Mouse (Mus musculus) adrenal gland, postnatal 14 days (tissue): ENCODE data around the gene Prmt1. TPM values are rescaled to one million over a fixed set of nuclear protein-coding genes. Genes with fewer than 3 reads are reported as not detected.

Experiments
- DNase-seq: peaks from one replicate; pipeline ENCODE4 v3.0.0; 2021; ENCODE audit warnings: mixed read lengths
- total RNA-seq: library from RNA; stranded (reverse); gene quantifications from 2 replicates; pipeline ENCODE4 v1.2.3, GENCODE M21; 2021

Gene Prmt1
- total RNA-seq, 1 experiment from 2014 or later: 224 TPM

DNA sequence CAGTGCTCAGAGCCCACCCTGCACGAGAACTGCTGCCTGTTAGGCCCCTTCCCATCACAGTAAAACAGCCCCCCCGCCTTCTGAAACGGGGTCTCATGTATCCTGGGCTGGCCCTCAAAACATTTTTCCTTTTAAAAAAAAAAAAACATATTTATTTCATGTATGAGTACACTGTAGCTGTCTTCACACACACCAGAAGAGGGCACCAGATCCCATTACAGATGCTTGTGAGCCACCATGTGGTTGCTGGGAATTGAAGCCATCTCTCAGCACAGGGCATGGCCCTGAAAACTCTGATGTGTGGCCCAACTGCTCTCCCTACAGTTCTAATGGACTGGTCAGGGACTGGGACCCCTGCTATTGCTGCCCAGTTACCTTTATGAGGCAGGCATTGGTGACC, 8.1 kb downstream of the Prmt1 start:
- DNase-seq: no peak

DNA sequence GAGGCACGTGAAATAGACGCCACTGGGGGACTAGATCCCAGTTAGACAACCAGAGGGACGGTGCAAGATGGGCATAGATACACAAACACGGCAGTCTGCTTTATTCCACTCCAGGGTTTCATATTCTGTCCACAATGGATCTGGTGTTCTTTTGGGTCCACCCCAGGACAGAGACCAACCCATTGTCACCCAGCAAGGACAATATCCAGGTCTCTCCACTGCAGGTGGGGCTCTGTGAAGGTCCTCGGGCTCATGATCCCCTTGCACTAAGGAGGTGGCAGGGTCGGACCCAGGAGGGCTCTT, 11.3 kb downstream of the Prmt1 start:
- DNase-seq: no peak

DNA sequence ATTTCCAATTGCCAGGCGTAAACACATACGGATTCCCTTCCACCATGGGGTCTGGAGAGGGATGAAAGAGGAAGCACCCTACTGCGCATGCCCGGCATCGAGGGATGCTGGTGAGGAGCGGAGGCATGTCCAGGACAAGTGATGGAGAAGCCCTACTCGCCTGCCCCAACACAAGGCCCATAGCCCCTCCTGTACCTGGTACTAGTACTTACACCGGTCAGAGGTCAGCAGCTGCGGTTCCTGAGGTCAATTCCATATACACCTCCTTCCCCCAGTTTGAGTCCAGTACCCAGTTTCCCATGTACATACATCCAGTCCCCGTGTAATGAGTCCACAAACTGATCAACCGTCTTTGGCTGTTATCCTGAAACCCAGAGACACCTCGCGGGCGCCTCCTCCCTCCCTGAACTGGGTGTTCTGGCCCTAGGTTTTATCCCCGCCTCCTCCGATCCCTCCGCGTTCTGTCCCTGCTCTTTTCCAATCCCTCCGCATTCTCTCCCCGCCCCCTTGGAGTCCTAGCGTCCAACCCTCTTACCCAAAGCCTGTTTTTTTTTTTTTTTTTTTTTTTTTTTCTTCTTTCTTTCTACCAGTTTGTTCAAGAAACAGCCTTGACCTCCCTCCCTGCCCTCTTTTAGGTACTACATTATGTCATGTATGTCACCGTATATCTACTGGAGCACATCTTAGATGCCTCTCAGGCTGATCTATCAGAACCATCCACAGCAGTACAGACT, 11.8 kb downstream of the Prmt1 start, which contains the start of gene Cpt1c:
Cpt1c (minus strand) TSS at position 469 of the 734 bp plus-strand sequence.
- peak; percentile 91 for DNase-seq

DNA sequence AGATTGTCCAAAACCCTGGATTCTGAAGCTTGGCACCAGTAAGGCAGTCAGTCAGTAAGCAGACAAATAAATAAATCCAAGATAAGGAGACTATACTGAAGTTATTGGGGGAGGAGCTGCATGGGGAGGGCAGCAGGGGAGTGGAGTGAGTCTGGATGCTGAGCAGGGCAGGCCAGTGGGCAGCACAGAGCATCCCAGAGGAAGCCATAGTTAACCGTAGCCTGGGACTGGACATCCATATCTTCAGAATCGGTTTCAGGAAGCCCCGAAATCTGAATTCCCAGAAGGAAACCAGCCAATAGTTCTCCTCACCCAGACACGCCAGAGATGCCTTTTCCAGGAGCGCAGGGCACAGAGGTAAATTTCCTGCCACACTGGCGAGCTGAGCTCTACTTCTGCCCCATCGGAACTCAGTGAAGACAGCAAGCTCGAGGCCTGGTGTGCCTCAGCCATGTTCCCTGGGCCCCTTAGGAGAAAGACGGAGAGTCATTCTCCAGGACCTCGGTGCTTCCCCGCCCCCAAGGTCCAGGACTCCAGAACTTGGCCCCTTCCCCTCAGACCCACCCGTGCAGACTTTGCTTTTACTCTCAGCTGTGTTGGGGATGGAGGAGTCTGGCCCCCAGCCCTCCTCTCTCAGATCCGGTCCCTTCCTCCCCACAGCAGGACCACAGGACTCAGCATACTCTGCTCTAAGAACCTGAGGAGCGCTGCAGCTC, 12.8 kb downstream of the Prmt1 start:
- no peak for DNase-seq

DNA sequence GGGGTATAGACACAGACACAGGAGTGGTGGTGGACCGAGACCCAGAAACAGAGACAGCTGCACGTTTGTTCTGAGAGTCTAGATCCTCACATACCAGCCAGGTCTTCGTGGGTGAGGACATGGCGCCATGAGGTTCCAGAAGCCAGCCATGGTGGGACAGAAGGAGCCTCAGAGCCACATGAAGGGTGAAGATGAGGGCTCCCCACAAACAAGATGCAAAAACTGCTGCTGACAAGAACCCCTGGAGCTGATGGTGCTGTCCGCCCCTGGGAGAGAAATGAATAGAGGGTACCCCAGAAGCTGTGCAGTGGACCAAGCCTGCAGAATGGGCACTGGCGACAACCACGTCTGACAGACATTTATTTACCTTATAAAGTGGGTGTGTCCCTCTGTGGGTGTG, 15.2 kb downstream of the Prmt1 start:
- DNase-seq: no peak

DNA sequence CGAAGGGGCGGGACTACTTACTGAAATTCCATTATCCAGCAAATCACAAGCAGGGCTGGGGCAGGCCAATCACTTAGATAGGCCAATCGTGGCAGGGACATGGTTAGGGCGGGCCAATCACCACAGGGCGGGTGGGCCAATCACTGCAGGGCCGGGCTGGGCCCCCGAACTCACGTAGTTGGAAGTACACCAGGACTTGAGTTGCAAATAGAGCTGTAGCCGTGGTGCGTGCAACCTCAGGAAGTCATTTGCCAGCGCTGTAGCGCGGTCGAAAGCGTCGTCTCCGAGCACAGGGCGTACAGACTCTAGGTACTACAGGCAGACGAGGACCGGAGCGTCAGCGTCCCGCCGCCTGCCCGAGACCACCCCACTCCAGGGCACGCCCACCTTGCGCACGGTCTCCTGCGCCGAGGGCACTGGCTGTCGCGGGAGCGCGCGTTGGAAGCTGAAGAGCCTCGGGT, 16.1 kb downstream of the Prmt1 start:
- DNase-seq: peak; percentile 93

DNA sequence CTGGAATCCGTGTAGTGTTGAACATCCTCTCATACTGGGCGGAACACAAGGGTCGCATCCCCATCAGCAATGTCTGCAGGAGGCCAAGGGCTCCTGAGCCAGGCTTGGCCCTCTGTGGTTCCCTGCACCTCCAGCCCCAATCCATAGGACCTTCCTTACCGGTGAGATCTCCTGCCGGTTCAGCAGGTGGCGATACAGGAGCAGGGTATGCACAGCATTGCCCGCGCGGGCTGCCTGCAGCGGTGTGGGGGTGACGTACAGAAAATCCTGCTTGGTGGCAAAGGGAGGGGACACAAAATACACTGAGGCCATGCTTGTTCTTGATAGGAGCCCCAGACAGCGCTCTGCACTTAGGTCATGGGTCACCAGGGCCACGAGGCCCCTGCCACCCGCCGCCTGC, 19.7 kb downstream of the Prmt1 start:
- DNase-seq: no peak

DNA sequence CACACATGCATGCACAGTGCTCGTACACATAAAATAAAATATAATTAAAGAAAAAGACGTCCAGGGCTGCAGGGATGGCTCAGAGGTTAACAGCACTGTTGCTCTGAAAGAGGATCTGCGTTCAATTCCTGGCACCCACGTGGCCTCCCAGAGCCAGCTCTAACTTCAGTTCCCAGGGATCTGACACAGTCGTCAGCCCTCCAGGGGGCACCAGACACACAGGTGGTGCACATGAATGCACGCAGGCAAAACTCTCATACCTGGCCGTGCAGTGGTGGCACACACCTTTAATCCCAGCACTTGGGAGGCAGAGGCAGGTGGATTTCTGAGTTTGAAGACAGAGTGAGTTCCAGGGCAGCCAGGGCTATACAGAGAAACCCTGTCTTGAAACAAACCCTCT, 20.4 kb downstream of the Prmt1 start:
- DNase-seq: no peak

DNA sequence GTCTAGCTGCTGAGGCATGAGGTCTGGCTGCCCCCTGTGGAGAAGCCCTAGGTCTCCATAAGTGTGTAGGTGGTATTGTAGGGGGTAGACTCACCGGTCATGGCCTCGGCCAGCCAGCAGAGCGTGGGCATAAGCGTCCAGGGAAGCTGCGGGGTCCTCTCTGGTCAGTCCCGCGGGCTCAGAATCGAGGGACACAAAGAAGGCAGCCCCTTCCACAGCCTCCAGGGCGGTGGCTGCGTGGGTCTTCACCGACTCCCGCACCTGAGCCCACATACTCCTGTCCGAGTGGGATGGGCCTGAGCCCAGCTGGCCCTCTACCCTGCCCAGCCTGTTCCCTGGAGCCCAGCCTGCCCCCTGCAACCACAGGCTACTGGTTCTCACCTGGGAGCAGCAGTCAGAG, 21.4 kb downstream of the Prmt1 start:
- no peak for DNase-seq

DNA sequence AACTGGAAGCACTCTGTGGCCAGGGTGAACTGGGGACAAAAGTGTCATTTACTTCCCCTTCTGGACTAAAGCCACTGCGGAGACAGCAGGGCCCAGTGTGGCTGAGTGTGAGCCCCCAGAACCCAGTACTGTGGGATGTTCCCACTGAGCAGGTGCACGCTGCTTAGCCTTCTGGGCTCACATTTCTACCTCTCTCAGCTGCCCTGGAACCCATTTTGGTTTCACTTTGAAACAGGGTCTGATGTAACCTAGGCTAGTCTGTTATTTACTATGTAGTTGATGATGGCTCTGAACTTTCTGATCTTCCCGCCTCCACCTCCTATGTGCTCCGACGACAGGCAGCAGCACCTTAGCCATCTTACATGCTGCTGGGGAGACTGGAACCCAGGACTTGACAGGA, 23.5 kb downstream of the Prmt1 start:
- DNase-seq: no peak

DNA sequence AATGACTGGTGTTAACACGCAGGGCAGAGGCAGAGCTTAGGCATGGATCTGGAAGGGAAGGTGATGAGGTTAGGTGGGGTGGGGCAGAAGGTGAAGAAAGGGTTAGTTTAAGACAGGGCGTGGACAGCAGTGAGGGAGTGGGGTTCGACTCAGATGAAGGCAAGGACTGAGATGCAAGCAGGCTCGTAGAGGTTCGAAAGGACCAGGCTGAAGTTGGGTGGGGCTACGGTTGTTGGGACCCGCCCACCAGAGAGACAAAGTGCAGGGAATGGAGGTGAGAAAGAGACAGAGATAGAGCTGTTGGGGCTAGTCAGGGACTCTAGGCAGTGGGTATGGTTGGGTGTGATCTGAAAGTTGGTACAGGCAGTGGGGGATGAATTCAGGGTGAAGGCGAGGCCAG, 24.0 kb downstream of the Prmt1 start:
- DNase-seq: no peak

DNA sequence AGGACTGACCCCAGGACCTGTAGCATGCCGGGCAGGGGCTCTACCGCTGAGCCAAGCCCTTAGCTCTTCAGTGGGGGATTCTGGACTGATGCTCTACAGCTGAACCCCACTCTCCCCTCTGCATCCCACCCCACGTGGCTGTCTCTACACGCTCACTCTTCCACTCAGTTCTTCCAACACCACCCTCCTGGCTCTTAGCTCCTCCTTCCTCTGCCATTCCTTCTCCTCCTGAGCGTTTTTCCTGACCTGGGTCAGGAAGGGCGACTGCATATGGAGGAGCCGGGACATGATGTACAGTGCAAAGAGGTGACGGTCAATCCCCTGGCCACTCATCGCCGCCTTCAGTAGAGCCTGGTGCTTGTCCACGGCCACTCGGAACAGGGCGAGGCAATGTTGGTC, 25.9 kb downstream of the Prmt1 start:
- no peak for DNase-seq

DNA sequence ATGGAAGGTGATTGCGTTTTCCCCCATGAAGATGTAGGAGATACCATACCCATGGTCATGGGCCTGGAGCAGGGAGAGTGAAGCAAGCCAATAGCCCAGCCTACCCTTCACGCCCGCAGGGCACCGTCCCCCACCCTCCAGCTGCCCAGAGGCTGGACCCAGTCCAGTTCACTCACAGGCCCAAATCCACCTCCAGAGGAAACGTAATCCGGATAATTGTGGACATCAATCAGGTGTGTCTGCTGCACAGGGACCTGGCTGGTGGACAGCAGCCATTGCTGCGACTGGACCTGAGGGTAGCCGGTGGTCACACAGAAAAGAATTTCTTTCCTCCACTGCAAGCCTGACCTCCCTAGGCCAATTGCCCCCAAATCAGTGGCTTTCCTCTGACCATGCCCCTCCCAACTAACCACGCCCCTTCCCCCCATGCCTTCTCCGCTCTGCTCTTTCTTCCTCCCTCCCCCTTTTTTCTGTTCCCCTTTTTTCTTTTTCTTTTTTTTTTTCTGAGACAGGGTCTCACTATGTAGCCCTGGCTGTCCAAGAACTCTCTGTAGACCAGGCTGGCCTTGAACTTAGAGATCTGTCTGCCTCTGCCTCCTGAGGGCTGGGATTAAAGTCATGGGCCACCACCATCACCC, 26.4 kb downstream of the Prmt1 start:
- DNase-seq: no peak

DNA sequence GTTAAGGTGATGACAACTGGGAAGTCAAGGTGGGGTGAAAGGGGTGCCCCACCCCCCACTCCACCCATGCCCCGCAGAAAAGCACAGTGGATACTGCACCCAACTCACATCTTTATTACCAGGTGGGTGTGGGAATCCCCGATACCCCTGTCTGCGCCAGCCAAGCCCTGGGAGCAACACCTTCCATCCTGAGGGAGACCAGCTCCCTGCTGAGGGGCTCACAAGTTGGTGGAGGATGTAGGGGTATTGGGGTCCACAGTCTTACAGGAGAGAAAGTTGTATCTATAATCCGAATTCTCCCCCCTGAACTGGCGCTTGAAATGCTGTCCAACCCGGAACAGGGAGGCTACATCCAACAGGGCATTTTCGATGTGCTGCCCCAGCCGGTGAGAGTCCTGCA, 27.1 kb downstream of the Prmt1 start:
- no peak for DNase-seq

DNA sequence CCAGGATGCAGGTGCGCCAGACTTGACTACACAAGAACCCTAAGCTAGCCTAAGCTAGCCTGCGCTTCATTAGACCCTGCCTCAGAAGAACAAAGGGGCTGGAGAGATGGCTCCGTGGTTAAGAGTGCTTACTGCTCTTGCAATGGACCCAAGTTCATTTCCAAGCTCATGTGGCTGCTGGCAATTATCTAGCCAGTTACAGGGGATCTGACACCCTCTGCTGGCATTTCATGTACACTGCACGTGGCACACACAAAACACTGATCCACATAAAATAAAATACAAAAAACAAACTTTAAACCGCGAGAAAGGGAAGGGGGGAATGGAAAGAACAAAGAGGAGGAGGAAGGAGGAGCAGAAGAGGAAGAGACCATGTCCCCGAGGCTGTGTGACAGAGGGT, 28.2 kb downstream of the Prmt1 start:
- DNase-seq: peak; percentile 74

DNA sequence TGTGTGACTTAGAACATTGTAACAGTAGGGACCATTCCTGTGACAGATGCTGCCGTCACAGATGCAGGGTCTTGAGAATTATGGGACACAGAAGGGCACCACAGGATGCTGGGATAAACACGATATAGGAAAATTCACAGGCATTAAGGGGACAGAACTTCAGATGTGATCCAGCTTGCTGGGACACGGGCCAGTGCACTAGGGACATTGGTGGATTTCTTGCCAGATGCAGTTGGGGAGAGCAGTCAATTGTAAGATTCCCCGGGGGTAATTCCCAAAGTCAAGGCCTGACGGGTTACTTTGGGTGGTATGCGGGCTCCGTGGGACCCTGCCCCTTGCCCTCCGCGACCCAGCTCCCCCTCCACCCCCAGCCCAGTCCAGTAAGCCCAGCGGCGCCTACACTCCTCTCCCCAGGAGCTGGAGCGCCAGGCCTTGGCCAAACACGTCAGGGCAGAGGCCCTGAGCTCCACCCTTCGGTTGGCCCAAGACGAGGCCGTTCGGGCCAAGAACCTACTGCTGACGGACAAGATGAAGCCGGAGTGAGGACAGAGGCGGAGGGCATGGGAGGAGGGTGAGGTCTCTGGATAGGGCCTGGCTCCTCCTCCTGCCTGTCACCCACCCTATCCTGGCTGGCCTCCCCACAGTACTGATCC, 29.1 kb downstream of the Prmt1 start:
- DNase-seq: peak; percentile 41

DNA sequence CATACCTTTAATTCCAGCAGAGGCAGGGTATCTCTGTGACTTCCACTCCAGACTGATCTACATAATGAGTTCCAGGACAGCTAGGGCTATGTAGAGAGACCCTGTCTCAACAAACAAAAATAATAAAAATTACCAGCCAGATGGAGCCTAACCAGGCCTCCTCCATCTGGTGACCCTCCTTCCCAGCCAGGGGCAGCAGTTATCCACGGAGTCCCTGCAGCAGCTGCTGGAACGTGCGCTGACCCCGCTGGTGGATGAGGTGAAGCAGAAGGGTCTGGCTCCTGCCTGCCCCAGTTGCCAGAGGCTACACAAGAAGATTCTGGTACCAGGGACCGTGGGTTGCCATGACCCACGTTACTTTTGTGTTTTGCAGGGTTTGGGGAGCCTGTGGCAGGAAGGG, 30.1 kb downstream of the Prmt1 start:
- DNase-seq: no peak

DNA sequence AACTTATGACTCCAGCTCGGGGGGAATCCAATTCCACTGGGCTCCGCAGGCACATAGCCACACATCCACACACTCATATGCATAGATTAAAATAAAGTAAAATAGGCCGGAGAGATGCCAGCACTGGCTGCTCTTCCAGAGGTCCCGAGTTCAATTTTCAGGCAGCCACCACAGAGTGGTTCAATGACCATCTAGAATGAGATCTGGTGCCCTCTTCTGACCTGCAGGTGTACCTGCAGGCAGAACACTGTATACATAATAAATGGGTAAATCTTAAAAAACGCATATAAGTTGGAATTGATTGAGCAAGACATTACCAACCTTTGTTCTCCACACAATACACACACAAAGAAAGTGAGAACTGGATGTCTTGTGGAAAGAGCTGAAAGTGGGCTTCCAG, 30.7 kb downstream of the Prmt1 start:
- no peak for DNase-seq

DNA sequence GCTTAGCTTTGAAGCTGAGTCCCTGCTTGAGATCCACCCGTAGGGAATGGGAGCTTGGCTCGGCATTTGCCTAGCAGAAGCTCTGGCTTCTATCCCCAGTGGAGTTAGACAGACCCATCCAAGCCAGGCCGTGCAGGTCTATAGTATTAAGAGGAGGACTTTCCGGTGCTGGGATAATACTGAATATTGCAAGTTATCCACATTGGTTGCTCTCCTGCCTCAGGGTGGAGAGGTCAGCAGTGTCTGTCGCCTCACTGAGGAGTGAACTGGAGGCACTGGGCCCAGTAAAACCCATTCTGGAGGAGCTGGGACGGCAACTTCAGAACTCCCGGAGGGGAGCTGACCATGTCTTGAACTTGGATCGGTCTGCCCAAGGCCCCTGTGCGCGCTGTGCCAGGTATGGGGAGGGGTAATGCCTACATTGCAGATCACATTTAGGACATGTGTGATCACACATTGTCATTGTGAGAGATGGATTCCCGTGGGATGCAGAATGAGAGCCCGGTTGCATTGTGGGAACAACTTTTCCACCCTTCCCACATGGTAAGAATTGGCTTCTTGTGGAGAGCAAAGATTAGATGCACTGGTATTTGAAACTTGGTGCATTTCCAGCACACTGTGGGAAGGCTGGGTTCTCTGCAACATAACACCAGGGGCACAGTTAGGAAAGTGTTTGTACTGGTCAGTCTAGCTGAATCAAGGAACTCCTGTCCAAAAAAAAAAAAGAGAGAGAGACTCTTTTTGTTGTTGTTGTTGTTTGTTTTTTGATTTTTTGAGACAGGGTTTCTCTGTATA, 32.1 kb downstream of the Prmt1 start:
- no peak for DNase-seq

DNA sequence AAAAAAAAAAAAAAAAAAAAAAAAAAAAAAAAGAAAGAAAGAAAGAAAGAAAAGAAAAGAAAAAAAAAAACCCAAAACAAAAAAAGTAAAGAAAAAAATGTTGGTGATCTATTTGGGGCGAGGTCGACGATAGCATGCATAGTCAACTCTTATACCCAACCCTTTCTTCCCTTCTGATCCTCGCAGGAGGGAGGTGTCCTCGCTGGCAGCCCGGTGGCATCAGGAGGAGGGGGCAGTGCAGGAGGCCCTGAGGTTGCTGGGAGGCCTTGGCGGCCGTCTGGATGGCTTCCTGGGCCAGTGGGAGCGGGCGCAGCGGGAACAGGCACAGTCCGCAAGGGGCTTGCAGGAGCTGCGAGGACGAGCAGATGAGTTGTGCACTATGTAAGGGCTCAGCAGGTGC, 32.8 kb downstream of the Prmt1 start:
- no peak for DNase-seq

DNA sequence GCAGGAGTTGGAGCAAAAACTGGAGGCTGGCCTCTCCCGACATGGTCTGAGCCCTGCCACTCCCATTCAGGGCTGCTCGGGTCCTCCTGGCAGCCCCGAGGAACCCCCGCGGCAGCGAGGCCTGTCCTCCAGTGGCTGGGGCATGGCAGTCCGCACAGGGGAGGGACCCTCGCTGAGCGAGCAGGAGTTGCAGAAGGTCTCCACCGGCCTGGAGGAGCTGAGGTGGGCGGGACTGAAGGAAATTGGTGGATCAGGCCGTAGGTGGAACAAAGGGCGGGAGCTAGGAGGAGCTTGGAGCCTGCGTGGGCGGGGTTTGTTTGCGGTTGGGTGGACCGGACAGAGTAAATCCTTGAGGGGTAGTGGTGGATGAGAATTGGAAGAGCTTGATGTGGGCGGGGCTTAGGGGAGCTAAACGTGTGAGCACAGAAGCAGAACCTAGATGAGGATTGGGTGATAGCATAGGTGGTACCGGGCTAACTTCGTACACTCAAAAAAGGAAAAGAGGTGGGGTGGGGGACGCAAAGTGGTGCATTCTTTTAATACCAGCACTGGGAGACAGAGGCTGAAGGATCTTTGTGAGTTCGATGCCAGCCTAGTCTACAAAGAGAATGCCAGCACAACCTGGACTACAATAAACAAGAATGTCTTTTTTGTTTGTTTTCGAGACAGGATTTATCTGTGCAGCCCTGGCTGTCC, 33.6 kb downstream of the Prmt1 start:
- DNase-seq: peak; percentile 95

DNA sequence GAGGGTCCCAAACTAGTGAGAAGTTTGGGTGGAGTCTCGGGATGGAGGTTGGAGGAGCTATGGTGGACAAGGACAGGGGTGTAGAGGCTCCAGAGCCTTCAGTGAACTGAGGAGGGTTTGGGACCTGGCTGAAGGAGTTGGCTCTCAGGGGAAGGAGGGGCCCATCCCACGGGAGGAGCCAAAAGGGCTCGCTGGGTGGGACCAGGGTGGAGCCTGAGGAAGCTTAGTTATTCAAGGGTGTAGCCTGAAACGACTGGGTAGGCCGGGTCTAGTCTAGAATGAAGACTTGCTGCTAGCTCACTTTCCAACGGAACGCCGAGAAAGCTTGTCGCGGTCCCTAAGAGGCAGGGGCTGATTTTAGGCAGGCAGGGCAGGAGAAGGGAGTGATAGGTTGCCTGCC, 34.4 kb downstream of the Prmt1 start:
- peak; percentile 89 for DNase-seq
